Mouse (Mus musculus): ENCODE measurements at regions not wholly inside any gene's neighbourhood (a gene's known extent, or its start where the extent isn't known, plus 50 kb on each side); places are given as distances from the start of the nearest gene placed in this dataset.

GRCm38 (mm10) chr4:70810956-70811316 is 276.1 kb upstream of the Megf9 start:
- TF ChIP-seq CTCF (IDR thresholded peaks at IDR 0.05; ENCODE audit: low read depth) (no peak), EP300 (IDR thresholded peaks at IDR 0.05; ENCODE audit: low read depth) (no peak)
